Mouse (Mus musculus) embryonic facial prominence, embryonic 11.5 days (tissue): ENCODE measurements around the gene Dhps. TPM values are rescaled to one million over a fixed set of nuclear protein-coding genes. Genes with fewer than 3 reads are reported as not detected.

Source experiments
- microRNA-seq: library from miRNA; unstranded; fragments of <30 nt; microRNA quantifications from one replicate; pipeline ENCODE4, GENCODE M21; 2016; ENCODE audit warnings: borderline number of aligned reads
- polyA plus RNA-seq: library from polyadenylated mRNA; unstranded; fragments of >200 nt; fragmentation: Nextera tagmentation; extraction: Ambion mirVana; gene quantifications from 2 replicates; pipeline ENCODE4 v1.2.1, GENCODE M21; 2014

The Dhps gene
- polyA plus RNA-seq, 1 experiment from 2014 or later = 61.9 TPM

Small RNA genes within 50 kb of the gene (microRNA-seq; reads per million reads assigned to microRNA genes)
- gene Gm23388 (13.2 reads per million, percentile 16 among the genes with 10 or more reads in this experiment), gene Mir7070 (1.9 reads per million)

Other genes starting within 250 kb of the Dhps start
- gene Dand5, start 248.9 kb upstream of the Dhps start, polyA plus RNA-seq = 3.6 and 3.8 TPM in 2 replicates
- 41.5 and 42.3 TPM in 2 replicates for gene Gadd45gip1, start 240.2 kb upstream of the Dhps start, polyA plus RNA-seq
- 79.6 and 88.2 TPM in 2 replicates for gene Rad23a, start 231.1 kb upstream of the Dhps start, polyA plus RNA-seq
- gene Calr, start 224.8 kb upstream of the Dhps start, polyA plus RNA-seq = 815 and 826 TPM in 2 replicates
- gene Farsa, start 214.8 kb upstream of the Dhps start, polyA plus RNA-seq = 73.0 and 85.7 TPM in 2 replicates
- 89.2 and 89.9 TPM in 2 replicates for gene Syce2, start 199.6 kb upstream of the Dhps start, polyA plus RNA-seq
- 40.3 and 40.5 TPM in 2 replicates for gene Gcdh, start 177.8 kb upstream of the Dhps start, polyA plus RNA-seq
- gene Klf1, start 169.8 kb upstream of the Dhps start, polyA plus RNA-seq = 11.1 and 14.4 TPM in 2 replicates
- gene Dnase2a, start 163.2 kb upstream of the Dhps start, polyA plus RNA-seq = 5.5 and 7.2 TPM in 2 replicates
- gene Mast1, start 134.4 kb upstream of the Dhps start, polyA plus RNA-seq = 2.8 and 3.9 TPM in 2 replicates
- gene Rtbdn, start 124.8 kb upstream of the Dhps start, polyA plus RNA-seq = not detected in 2 replicates
- not detected in 2 replicates for gene Gm49661, start 102.3 kb upstream of the Dhps start, polyA plus RNA-seq
- 1,219 and 1,316 TPM in 2 replicates for gene Prdx2, start 102.2 kb upstream of the Dhps start, polyA plus RNA-seq
- gene Rnaseh2a, start 102.0 kb upstream of the Dhps start, polyA plus RNA-seq = 109 and 137 TPM in 2 replicates
- 5.4 and 6.2 TPM in 2 replicates for gene Junb, start 93.0 kb upstream of the Dhps start, polyA plus RNA-seq
- 11.3 and 14.2 TPM in 2 replicates for gene Hook2, start 81.2 kb upstream of the Dhps start, polyA plus RNA-seq
- not detected in 2 replicates for gene Best2, start 57.2 kb upstream of the Dhps start, polyA plus RNA-seq
- gene Asna1, start 46.5 kb upstream of the Dhps start, polyA plus RNA-seq = 130 and 132 TPM in 2 replicates
- gene Trir, start 44.9 kb upstream of the Dhps start, polyA plus RNA-seq = 172 and 178 TPM in 2 replicates
- 17.0 and 20.5 TPM in 2 replicates for gene Tnpo2, start 34.8 kb upstream of the Dhps start, polyA plus RNA-seq
- gene Fbxw9, start 11.7 kb upstream of the Dhps start, polyA plus RNA-seq = 20.4 and 21.2 TPM in 2 replicates
- gene Gm5741, start 3.8 kb upstream of the Dhps start, polyA plus RNA-seq = not detected in 2 replicates
- gene Wdr83os, start 9.0 kb downstream of the Dhps start, polyA plus RNA-seq = 117 and 127 TPM in 2 replicates
- 48.6 and 52.2 TPM in 2 replicates for gene Wdr83, start 9.5 kb downstream of the Dhps start, polyA plus RNA-seq
- 19.5 and 21.9 TPM in 2 replicates for gene Man2b1, start 11.5 kb downstream of the Dhps start, polyA plus RNA-seq
- 1.8 and 2.0 TPM in 2 replicates for gene Zfp791, start 51.3 kb downstream of the Dhps start, polyA plus RNA-seq
- not detected in 2 replicates for gene Cks1brt, start 80.2 kb downstream of the Dhps start, polyA plus RNA-seq
- gene Olfr371, start 154.2 kb downstream of the Dhps start, polyA plus RNA-seq = not detected in 2 replicates
- 158 and 166 TPM in 2 replicates for gene Orc6, start 227.9 kb downstream of the Dhps start, polyA plus RNA-seq
- gene Vps35, start 228.0 kb downstream of the Dhps start, polyA plus RNA-seq = 176 and 187 TPM in 2 replicates